Mouse (Mus musculus): ENCODE results near the gene Dnaja3. TPM values are rescaled to one million over a fixed set of nuclear protein-coding genes. Genes with fewer than 3 reads are reported as not detected.
"Not testable (repeated sequence)": the region's sequence is repeated elsewhere in the genome, so short reads cannot be mapped to it uniquely, and the experiment has no call there.

The Dnaja3 gene
- total RNA-seq, 4 experiments from 2014 or later, result 99.4 to 103 (median 99.8) TPM

- DNase-seq (ENCODE audit: low spot score in 2 of 2), result no peak
Measured at GRCm38 (mm10) chr16:4717866-4718265, 78.1 kb downstream of the Dnaja3 start.

- peak; percentile 30 to 33 for DNase-seq (ENCODE audit: low spot score in 2 of 2)
Measured at GRCm38 (mm10) chr16:4718753-4719518, 79.1 kb downstream of the Dnaja3 start, which contains the start of gene Nmral1. Gene Nmral1, minus strand, starts transcription at chr16:4719356.

GRCm38 (mm10) chr16:4722128-4722914 is 82.5 kb downstream of the Dnaja3 start:
- DNase-seq (ENCODE audit: low spot score in 2 of 2), result no peak

- DNase-seq (ENCODE audit: low spot score in 2 of 2), result no peak
Measured at GRCm38 (mm10) chr16:4722915-4723209, 83.1 kb downstream of the Dnaja3 start.

- DNase-seq (ENCODE audit: low spot score in 2 of 2), result no peak
Measured at GRCm38 (mm10) chr16:4725266-4725665, 85.5 kb downstream of the Dnaja3 start.

GRCm38 (mm10) chr16:4725780-4726527 is 86.2 kb downstream of the Dnaja3 start, which contains the start of gene Hmox2:
Gene Hmox2, plus strand, starts transcription at chr16:4726361.
- peak; percentile 81 to 90 for DNase-seq (ENCODE audit: low spot score in 2 of 2)

- DNase-seq (ENCODE audit: low spot score in 2 of 2), result peak; percentile 30 to 42
Measured at GRCm38 (mm10) chr16:4726528-4727128, 86.8 kb downstream of the Dnaja3 start.

GRCm38 (mm10) chr16:4727526-4727925 is 87.7 kb downstream of the Dnaja3 start:
- DNase-seq (ENCODE audit: low spot score in 2 of 2), result no peak

GRCm38 (mm10) chr16:4727963-4728362 is 88.2 kb downstream of the Dnaja3 start:
- DNase-seq (ENCODE audit: low spot score in 2 of 2), result no peak

- DNase-seq (ENCODE audit: low spot score in 2 of 2), result no peak
Measured at GRCm38 (mm10) chr16:4730776-4731358, 91.1 kb downstream of the Dnaja3 start.

- DNase-seq (ENCODE audit: low spot score in 2 of 2), result no peak
Measured at GRCm38 (mm10) chr16:4736262-4736661, 96.5 kb downstream of the Dnaja3 start.

- DNase-seq (ENCODE audit: low spot score in 2 of 2), result no peak
Measured at GRCm38 (mm10) chr16:4739994-4740393, 100.2 kb downstream of the Dnaja3 start.

GRCm38 (mm10) chr16:4742186-4742585 is 102.4 kb downstream of the Dnaja3 start:
- DNase-seq (ENCODE audit: low spot score in 2 of 2), result no peak

GRCm38 (mm10) chr16:4752155-4752554 is 112.4 kb downstream of the Dnaja3 start:
- no peak for DNase-seq (ENCODE audit: low spot score in 2 of 2)

- DNase-seq (ENCODE audit: low spot score in 2 of 2), result no peak
Measured at GRCm38 (mm10) chr16:4754045-4754444, 114.3 kb downstream of the Dnaja3 start.

- DNase-seq (ENCODE audit: low spot score in 2 of 2), result not testable (repeated sequence)
Measured at GRCm38 (mm10) chr16:4756660-4757335, 117.0 kb downstream of the Dnaja3 start.
